Mouse (Mus musculus): ENCODE results near the gene Uqcrfs1. TPM values are rescaled to one million over a fixed set of nuclear protein-coding genes. Genes with fewer than 3 reads are reported as not detected.

The Uqcrfs1 gene
- total RNA-seq (2021): 100 to 1,000 TPM; 138 to 149 TPM
- long read RNA-seq, experiment 1, transcript Uqcrfs1-201 (2 exons, 1,363 nt): major isoform, 134 of 138 reads
- long read RNA-seq, experiment 1, partial matches to known transcripts: 4 of 138 reads
- long read RNA-seq, experiment 1, other reads (novel, unspliced or antisense): 0 of 138 reads
- long read RNA-seq, experiment 2, transcript Uqcrfs1-201 (2 exons, 1,363 nt): major isoform, 81 of 84 reads
- long read RNA-seq, experiment 2, partial matches to known transcripts: 3 of 84 reads
- long read RNA-seq, experiment 2, other reads (novel, unspliced or antisense): 0 of 84 reads

- peak; percentile 97 to 99 for DNase-seq (ENCODE audit: extremely low spot score in 1 of 2, low spot score in 2 of 2)
- Histone ChIP-seq H3K4me3 (peak within 1 kb of the TSS; percentile 100), H3K27ac (peak within 1 kb of the TSS; percentile 91)
- intact Hi-C loops (cut with DNase I): loop anchor here (5.0 kb wide), 1 partner anchor 112 kb away; the partner anchor contains the start of gene Dusp22
- no peak for TF ChIP-seq CTCF (IDR thresholded peaks at IDR 0.05)
Measured at GRCm38 (mm10) chr13:30544856-30545604, at the start of gene Uqcrfs1. Gene Uqcrfs1 (minus strand): TSS chr13:30545362.

DNA sequence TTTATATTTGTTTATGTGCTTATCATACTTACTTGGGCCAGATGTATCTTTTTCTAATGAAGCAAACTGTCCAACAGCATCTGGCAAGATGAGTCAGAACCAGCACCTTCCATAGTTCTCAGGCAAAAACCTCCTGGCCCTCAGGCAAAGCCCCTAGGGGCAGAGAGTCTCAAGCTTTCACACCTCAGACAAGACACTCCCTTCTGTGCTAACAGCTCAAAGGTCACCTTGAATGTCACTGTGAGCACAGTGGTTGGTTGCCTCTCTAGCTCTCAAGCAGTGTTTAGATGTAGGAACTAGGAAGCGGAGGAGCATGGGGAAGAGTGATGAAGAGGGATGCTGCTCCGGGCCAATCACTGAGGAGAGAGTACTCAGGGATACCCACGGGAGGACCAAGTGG is 40.6 kb upstream of the Uqcrfs1 start:
- intact Hi-C loops (cut with DNase I): no loop called here
- DNase-seq (ENCODE audit: extremely low spot score in 1 of 2, low spot score in 2 of 2): no peak
- no peak overlapping the region for H3K4me3 ChIP-seq
- no peak for TF ChIP-seq CTCF (IDR thresholded peaks at IDR 0.05)
- no peak overlapping the region for H3K27ac ChIP-seq

DNA sequence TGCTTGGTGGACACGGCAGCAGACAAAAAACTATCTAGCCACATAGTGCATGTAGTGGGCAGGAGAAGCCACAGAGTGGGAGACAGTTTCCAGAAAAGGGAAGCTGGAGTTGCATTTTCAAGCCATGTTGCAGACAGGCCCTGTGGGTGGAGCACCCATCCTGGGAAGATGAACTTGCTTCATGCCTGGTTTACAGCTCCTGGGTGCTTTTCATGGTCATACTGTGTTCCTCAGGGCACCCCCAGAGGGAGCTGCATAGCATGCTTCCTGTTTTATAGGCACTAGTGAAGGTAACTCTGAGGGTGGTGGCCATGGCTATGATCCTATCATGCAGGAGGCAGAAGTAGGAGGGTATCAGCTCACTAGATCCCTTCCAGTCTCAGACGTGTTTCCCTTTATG is 37.4 kb upstream of the Uqcrfs1 start:
- no peak for DNase-seq (ENCODE audit: extremely low spot score in 1 of 2, low spot score in 2 of 2)
- no peak overlapping the region for H3K4me3 ChIP-seq
- H3K27ac ChIP-seq: no peak overlapping the region
- intact Hi-C loops (cut with DNase I): no loop called here
- TF ChIP-seq CTCF (IDR thresholded peaks at IDR 0.05): peak; percentile 20

DNA sequence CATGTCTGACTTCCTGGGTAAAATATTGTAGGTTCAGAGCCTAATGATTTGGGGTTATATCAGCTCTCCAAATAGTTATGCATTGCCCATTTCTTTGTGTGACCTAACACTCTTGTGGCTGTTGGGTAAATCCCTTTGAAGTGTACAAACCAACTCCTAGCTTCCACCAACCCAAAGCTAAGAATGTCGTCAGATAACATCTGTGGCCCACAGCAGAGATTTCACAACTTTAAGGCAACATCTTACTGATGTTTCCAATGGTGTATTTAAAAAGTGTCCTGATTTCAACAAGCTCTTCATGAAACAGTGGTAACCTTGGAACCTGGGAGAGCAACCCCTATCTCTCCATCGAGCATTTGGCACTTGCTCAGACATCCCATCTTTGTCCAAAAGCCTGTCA is 33.6 kb upstream of the Uqcrfs1 start:
- no peak for DNase-seq (ENCODE audit: extremely low spot score in 1 of 2, low spot score in 2 of 2)
- TF ChIP-seq CTCF (IDR thresholded peaks at IDR 0.05): no peak
- no peak overlapping the region for H3K4me3 ChIP-seq
- H3K27ac ChIP-seq: no peak overlapping the region
- intact Hi-C loops (cut with DNase I): no loop called here

DNA sequence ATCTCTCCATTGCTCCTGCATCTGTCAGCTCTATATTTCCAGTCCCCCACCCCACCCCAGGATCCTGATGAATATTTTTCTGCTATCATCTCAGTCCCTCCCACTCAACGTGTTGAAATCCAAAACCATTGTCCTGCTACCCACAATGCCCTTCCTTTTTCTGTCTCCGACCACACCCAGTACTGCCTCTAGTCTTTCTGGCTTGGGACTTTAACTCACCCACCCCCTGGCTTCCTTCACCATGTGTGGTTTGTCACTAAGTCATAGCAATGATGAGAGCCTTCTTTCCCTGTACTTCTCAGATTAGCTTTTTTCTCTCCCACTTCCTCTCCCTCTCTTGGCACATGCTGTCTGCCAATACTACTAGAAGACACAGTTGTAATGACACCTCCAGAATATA is 31.7 kb upstream of the Uqcrfs1 start:
- no peak for DNase-seq (ENCODE audit: extremely low spot score in 1 of 2, low spot score in 2 of 2)
- TF ChIP-seq CTCF (IDR thresholded peaks at IDR 0.05): no peak
- intact Hi-C loops (cut with DNase I): no loop called here
- Histone ChIP-seq H3K27ac (no peak overlapping the region), H3K4me3 (no peak overlapping the region)

- TF ChIP-seq CTCF (IDR thresholded peaks at IDR 0.05): no peak
- H3K4me3 ChIP-seq: no peak overlapping the region
- intact Hi-C loops (cut with DNase I): no loop called here
- no peak overlapping the region for H3K27ac ChIP-seq
- DNase-seq (ENCODE audit: extremely low spot score in 1 of 2, low spot score in 2 of 2): no peak
Measured at GRCm38 (mm10) chr13:30572971-30573370, 27.8 kb upstream of the Uqcrfs1 start.

DNA sequence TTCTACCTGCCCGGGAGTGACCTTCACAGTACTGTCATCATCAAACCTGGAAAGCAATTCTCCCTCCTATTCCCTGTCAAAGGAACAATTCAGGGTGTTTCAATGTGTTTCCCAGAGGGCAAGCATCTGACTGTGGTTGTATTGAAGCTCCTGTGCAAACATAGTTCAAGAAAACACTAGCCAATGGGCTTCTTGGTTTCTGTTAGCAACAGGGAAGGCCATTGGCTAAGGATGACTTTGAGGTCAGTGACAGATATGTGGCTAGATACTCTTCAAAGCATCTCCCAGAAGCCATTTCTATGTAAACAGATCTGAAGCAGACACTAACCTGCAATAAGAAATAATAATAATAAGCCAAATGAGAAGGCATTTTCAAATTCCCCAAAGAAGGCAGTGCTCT is 25.0 kb upstream of the Uqcrfs1 start:
- TF ChIP-seq CTCF (IDR thresholded peaks at IDR 0.05): no peak
- Histone ChIP-seq H3K27ac (no peak overlapping the region), H3K4me3 (no peak overlapping the region)
- DNase-seq (ENCODE audit: extremely low spot score in 1 of 2, low spot score in 2 of 2): no peak
- intact Hi-C loops (cut with DNase I): no loop called here

DNA sequence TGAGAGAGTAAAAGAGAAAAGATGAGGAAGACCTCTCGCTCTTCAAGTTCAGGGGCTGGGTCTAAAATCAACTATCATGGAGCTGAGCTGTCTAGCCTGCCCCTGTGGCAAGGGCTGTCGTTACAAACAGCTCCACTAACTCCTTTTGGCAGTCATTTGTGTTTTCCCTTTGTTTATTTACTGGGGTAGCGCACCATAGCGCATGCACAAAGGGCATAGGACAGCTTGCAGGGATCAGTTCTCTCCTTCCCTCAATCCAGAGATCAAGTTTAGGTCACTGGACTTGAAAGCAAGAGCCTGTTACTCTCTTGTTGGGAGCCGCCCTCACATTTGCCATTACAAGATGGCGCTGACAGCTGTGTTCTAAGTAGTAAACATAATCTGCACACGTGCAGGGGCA is 22.4 kb upstream of the Uqcrfs1 start:
- no peak for TF ChIP-seq CTCF (IDR thresholded peaks at IDR 0.05)
- no peak for DNase-seq (ENCODE audit: extremely low spot score in 1 of 2, low spot score in 2 of 2)
- intact Hi-C loops (cut with DNase I): loop anchor here (2.0 to 10.0 kb wide), 4 partner anchors 295 to 1091 kb away; no protein-coding TSS in a partner anchor
- H3K4me3 ChIP-seq: no peak overlapping the region
- H3K27ac ChIP-seq: no peak overlapping the region

- peak; percentile 66 to 77 for DNase-seq (ENCODE audit: extremely low spot score in 1 of 2, low spot score in 2 of 2)
- intact Hi-C loops (cut with DNase I): loop anchor here (2.0 to 10.0 kb wide), 4 partner anchors 296 to 1092 kb away; no protein-coding TSS in a partner anchor
- TF ChIP-seq CTCF (IDR thresholded peaks at IDR 0.05): peak; percentile 78
- no peak overlapping the region for H3K27ac ChIP-seq
- H3K4me3 ChIP-seq: no peak overlapping the region
Measured at GRCm38 (mm10) chr13:30566767-30567166, 21.6 kb upstream of the Uqcrfs1 start.

DNA sequence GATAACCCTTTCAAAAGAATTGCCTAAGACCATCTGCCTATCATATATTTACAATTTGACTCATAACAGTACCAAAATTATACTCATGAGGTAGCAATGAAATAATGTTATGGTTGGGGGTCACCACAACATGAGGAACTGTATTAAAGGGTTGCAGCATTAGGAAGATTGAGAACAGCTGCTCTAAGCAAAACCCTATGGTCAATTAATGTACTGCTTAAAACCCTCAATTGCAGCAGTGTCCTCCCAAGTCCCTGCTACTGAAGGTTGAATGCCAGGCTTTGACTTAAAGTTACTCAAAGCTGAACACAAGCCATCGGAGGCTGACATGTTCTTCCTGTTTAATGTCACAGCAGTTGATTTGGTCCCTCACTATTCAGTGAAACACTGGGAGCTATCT is 15.4 kb upstream of the Uqcrfs1 start:
- TF ChIP-seq CTCF (IDR thresholded peaks at IDR 0.05): no peak
- intact Hi-C loops (cut with DNase I): loop anchor here (10.0 kb wide), 1 partner anchor 424 kb away; no protein-coding TSS in a partner anchor

DNA sequence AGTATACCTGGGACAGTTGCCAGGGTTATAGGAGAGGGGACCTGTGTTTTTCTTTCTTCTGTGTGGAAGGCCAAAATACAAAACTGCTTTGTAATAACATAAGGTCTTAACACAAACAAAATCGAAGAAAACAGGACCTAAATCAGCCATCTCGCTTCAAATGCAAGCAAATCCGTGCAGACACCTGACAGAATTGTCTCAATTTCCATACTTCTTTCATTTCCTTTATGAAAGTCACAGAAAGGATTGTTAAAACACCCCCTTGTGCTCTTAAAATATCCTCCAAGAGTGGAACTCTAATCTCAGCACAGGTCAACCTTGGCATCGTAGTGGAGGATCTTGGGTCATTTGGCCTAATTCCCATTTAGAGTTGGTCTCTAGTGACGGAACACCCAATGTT is 14.9 kb upstream of the Uqcrfs1 start:
- no peak for DNase-seq (ENCODE audit: extremely low spot score in 1 of 2, low spot score in 2 of 2)
- Histone ChIP-seq H3K27ac (no peak overlapping the region), H3K4me3 (no peak overlapping the region)
- intact Hi-C loops (cut with DNase I): loop anchor here (10.0 kb wide), 1 partner anchor 425 kb away; no protein-coding TSS in a partner anchor
- no peak for TF ChIP-seq CTCF (IDR thresholded peaks at IDR 0.05)

More for the DNA sequence above, 15.4 kb upstream of the Uqcrfs1 start:
- H3K27ac ChIP-seq: no peak overlapping the region
- no peak for DNase-seq (ENCODE audit: extremely low spot score in 1 of 2, low spot score in 2 of 2)
- H3K4me3 ChIP-seq: no peak overlapping the region

GRCm38 (mm10) chr13:30557751-30558150 is 12.6 kb upstream of the Uqcrfs1 start:
- no peak for TF ChIP-seq CTCF (IDR thresholded peaks at IDR 0.05)
- no peak overlapping the region for H3K27ac ChIP-seq
- intact Hi-C loops (cut with DNase I): no loop called here
- DNase-seq (ENCODE audit: extremely low spot score in 1 of 2, low spot score in 2 of 2): no peak
- no peak overlapping the region for H3K4me3 ChIP-seq

Data from left cerebral cortex, adult 2 months (tissue).